Mouse (Mus musculus) CH12.LX (cell line): ENCODE results near the gene Pnrc2. TPM values are rescaled to one million over a fixed set of nuclear protein-coding genes. Genes with fewer than 3 reads are reported as not detected.

Experiments
- DNase-seq: peaks from one replicate; pipeline ENCODE4 v3.0.0-alpha.2; 2013; ENCODE audit errors: extremely low read depth
- H3K27ac ChIP-seq: 2 replicates; pipeline ENCODE4 v1.5.1; 2012; ENCODE audit warnings: low read depth, mild to moderate bottlenecking, control low read depth, moderate library complexity; ENCODE audit not compliant: insufficient read depth
- H3K27me3 ChIP-seq: replicated peaks from 2 replicates; pipeline ENCODE3; 2012; ENCODE audit warnings: inconsistent platforms
- H3K36me3 ChIP-seq, 2 experiments: replicated peaks in 1 of 2; 2 replicates each; pipeline versions ENCODE3 to v1.6.1; 2012; ENCODE audit warnings: inconsistent platforms in 1 of 2, low read length in 1 of 2, mild to moderate bottlenecking in 1 of 2, mixed read lengths in 1 of 2, moderate library complexity in 1 of 2; ENCODE audit not compliant: control insufficient read depth in 1 of 2, insufficient read depth in 1 of 2
- H3K4me1 ChIP-seq, 2 experiments: 2 replicates each; pipeline ENCODE4 v1.6.1; 2012; ENCODE audit warnings: inconsistent platforms in 1 of 2, moderate library complexity in 1 of 2; ENCODE audit not compliant: insufficient read depth in 2 of 2, control insufficient read depth in 1 of 2
- H3K4me2 ChIP-seq: 2 replicates; pipeline ENCODE4 v1.6.1; 2012; ENCODE audit warnings: low read depth, mild to moderate bottlenecking, control low read depth; ENCODE audit not compliant: poor library complexity, insufficient read depth, severe bottlenecking
- H3K4me3 ChIP-seq, 3 experiments: fragments of 150-350 bp in 1 of 3; sonication (generic) in 1 of 3; replicated peaks in 1 of 3; 2 replicates each; pipeline versions ENCODE3 to v1.5.1; 2011 to 2012; ENCODE audit warnings: low read depth in 2 of 3, low read length in 2 of 3, mild to moderate bottlenecking in 2 of 3, moderate library complexity in 2 of 3, control low read depth in 1 of 3, improper control_type of control experiment in 1 of 3, inconsistent platforms in 1 of 3, mixed read lengths in 1 of 3; ENCODE audit not compliant: poor library complexity in 1 of 3
- H3K79me2 ChIP-seq: replicated peaks from 2 replicates; pipeline ENCODE4 v1.6.1; 2012; ENCODE audit warnings: mild to moderate bottlenecking, moderate library complexity; ENCODE audit not compliant: control insufficient read depth, poor library complexity, insufficient read depth, severe bottlenecking; ENCODE audit errors: extremely low read depth
- H3K9ac ChIP-seq: 2 replicates; pipeline ENCODE4 v1.6.1; 2012; ENCODE audit warnings: low read depth, mild to moderate bottlenecking, control low read depth, moderate library complexity; ENCODE audit not compliant: insufficient read depth
- H3K9me3 ChIP-seq: replicated peaks from 2 replicates; pipeline ENCODE3; 2012; ENCODE audit warnings: low read length, inconsistent platforms, mixed read lengths
- BHLHE40 ChIP-seq: IDR thresholded peaks from 2 replicates; pipeline ENCODE4 v1.6.1; 2011; ENCODE audit warnings: mild to moderate bottlenecking, low read depth, low read length, improper control_type of control experiment
- CHD1 ChIP-seq: IDR thresholded peaks from 2 replicates; pipeline ENCODE4 v1.6.1; 2012; ENCODE audit warnings: low read depth, low read length, improper control_type of control experiment, inconsistent platforms
- CHD2 ChIP-seq: IDR thresholded peaks from 2 replicates; pipeline ENCODE4 v1.6.1; 2011; ENCODE audit warnings: low read length, improper control_type of control experiment
- E2F4 ChIP-seq: IDR thresholded peaks from 2 replicates; pipeline ENCODE4 v1.6.1; 2011; ENCODE audit warnings: low read depth, low read length, improper control_type of control experiment; ENCODE audit not compliant: insufficient replicate concordance
- ELF1 ChIP-seq: IDR thresholded peaks from 2 replicates; pipeline ENCODE4 v1.6.1; 2014; ENCODE audit warnings: low read depth, mild to moderate bottlenecking, inconsistent platforms, low read length, improper control_type of control experiment
- ETS1 ChIP-seq: conservative IDR thresholded peaks from 2 replicates; pipeline ENCODE4 v1.6.1; 2012; ENCODE audit warnings: low read depth, mild to moderate bottlenecking, inconsistent platforms, low read length, improper control_type of control experiment, moderate library complexity
- GABPA ChIP-seq: IDR thresholded peaks from 2 replicates; pipeline ENCODE4 v1.6.1; 2012; ENCODE audit warnings: low read depth, low read length, improper control_type of control experiment, inconsistent platforms; ENCODE audit not compliant: insufficient replicate concordance
- HCFC1 ChIP-seq: IDR thresholded peaks from 2 replicates; pipeline ENCODE4 v1.6.1; 2012; ENCODE audit warnings: low read depth, mild to moderate bottlenecking, inconsistent platforms, low read length, improper control_type of control experiment
- IRF4 ChIP-seq: IDR thresholded peaks from 2 replicates; pipeline ENCODE4 v1.6.1; 2014; ENCODE audit warnings: low read depth, mild to moderate bottlenecking, inconsistent platforms, low read length, improper control_type of control experiment
- JUND ChIP-seq: conservative IDR thresholded peaks from 2 replicates; pipeline ENCODE4 v1.6.1; 2011; ENCODE audit warnings: low read depth, low read length, improper control_type of control experiment
- MAFK ChIP-seq: IDR thresholded peaks from 2 replicates; pipeline ENCODE4 v1.6.1; 2011; ENCODE audit warnings: low read length, improper control_type of control experiment; ENCODE audit not compliant: insufficient replicate concordance
- MAX ChIP-seq: IDR thresholded peaks from 2 replicates; pipeline ENCODE4 v1.6.1; 2011; ENCODE audit warnings: low read length, improper control_type of control experiment
- MAZ ChIP-seq: IDR thresholded peaks from 2 replicates; pipeline ENCODE4 v1.6.1; 2012; ENCODE audit warnings: low read depth, mild to moderate bottlenecking, inconsistent platforms, low read length, improper control_type of control experiment, moderate library complexity
- MXI1 ChIP-seq: IDR thresholded peaks from 2 replicates; pipeline ENCODE4 v1.6.1; 2011; ENCODE audit warnings: mild to moderate bottlenecking, low read depth, low read length, improper control_type of control experiment
- MYC ChIP-seq: IDR thresholded peaks from 2 replicates; pipeline ENCODE4 v1.6.1; 2011; ENCODE audit warnings: low read depth, mild to moderate bottlenecking, improper control_type of control experiment, low read length
- NELFE ChIP-seq: IDR thresholded peaks from 2 replicates; pipeline ENCODE4 v1.6.1; 2011; ENCODE audit warnings: low read depth, low read length, improper control_type of control experiment
- NRF1 ChIP-seq: IDR thresholded peaks from 2 replicates; pipeline ENCODE4 v1.6.1; 2014; ENCODE audit warnings: low read depth, mild to moderate bottlenecking, inconsistent platforms, low read length, improper control_type of control experiment, moderate library complexity
- PAX5 ChIP-seq: IDR thresholded peaks from 2 replicates; pipeline ENCODE4 v1.6.1; 2012; ENCODE audit warnings: low read length, inconsistent platforms, mixed read lengths
- POLR2A ChIP-seq: IDR thresholded peaks from 2 replicates; pipeline ENCODE4 v1.6.1; 2011; ENCODE audit warnings: low read depth, mild to moderate bottlenecking, improper control_type of control experiment, low read length
- RAD21 ChIP-seq: IDR thresholded peaks from 2 replicates; pipeline ENCODE4 v1.6.1; 2011; ENCODE audit warnings: low read depth, mild to moderate bottlenecking, low read length, improper control_type of control experiment, moderate library complexity
- RCOR1 ChIP-seq: conservative IDR thresholded peaks from 2 replicates; pipeline ENCODE4 v1.6.1; 2012; ENCODE audit warnings: low read depth, mild to moderate bottlenecking, inconsistent platforms, low read length, improper control_type of control experiment
- SMC3 ChIP-seq: IDR thresholded peaks from 2 replicates; pipeline ENCODE4 v1.6.1; 2011; ENCODE audit warnings: low read depth, low read length, improper control_type of control experiment
- TBP ChIP-seq: conservative IDR thresholded peaks from 2 replicates; pipeline ENCODE4 v1.6.1; 2011; ENCODE audit warnings: low read depth, low read length, improper control_type of control experiment
- UBTF ChIP-seq: IDR thresholded peaks from 2 replicates; pipeline ENCODE4 v1.6.1; 2012; ENCODE audit warnings: low read depth, mild to moderate bottlenecking, inconsistent platforms, low read length, improper control_type of control experiment, moderate library complexity
- USF1 ChIP-seq: IDR thresholded peaks from 2 replicates; pipeline ENCODE4 v1.6.1; 2014; ENCODE audit warnings: low read depth, mild to moderate bottlenecking, inconsistent platforms, low read length, improper control_type of control experiment
- USF2 ChIP-seq: conservative IDR thresholded peaks from 2 replicates; pipeline ENCODE4 v1.6.1; 2011; ENCODE audit warnings: low read depth, low read length, improper control_type of control experiment
- ZC3H11A ChIP-seq: IDR thresholded peaks from 2 replicates; pipeline ENCODE4 v1.6.1; 2012; ENCODE audit warnings: low read depth, mild to moderate bottlenecking, inconsistent platforms, low read length, improper control_type of control experiment
- ZKSCAN1 ChIP-seq: IDR thresholded peaks from 2 replicates; pipeline ENCODE4 v1.6.1; 2012; ENCODE audit warnings: low read depth, inconsistent platforms, low read length, improper control_type of control experiment, borderline replicate concordance
- ZMIZ1 ChIP-seq: IDR thresholded peaks from 2 replicates; pipeline ENCODE4 v1.6.1; 2012; ENCODE audit warnings: low read depth, mild to moderate bottlenecking, inconsistent platforms, low read length, improper control_type of control experiment
- ZNF384 ChIP-seq: IDR thresholded peaks from 2 replicates; pipeline ENCODE4 v1.6.1; 2012; ENCODE audit warnings: low read depth, low read length, improper control_type of control experiment, inconsistent platforms
- dilution Hi-C: fragments of 300-500 bp; cut with MboI; formaldehyde crosslinking; loops from 2 replicates; pipeline ENCODE4 v1.14.3; 2020; ENCODE audit warnings: low sequenced_read_pairs; ENCODE audit not compliant: extremely low pct_unique_long_range_greater_than_20kb, extremely low pct_ligation_motif_present
- in situ Hi-C: fragments of 300-500 bp; cut with MboI; formaldehyde crosslinking; loops from 3 replicates; pipeline ENCODE4 v1.14.3; 2019; ENCODE audit warnings: low sequenced_read_pairs, low pct_ligation_motif_present, low pct_unique_long_range_greater_than_20kb, mixed read lengths
- polyA plus RNA-seq: library from polyadenylated mRNA; unstranded; fragments of >175 nt; gene quantifications from 2 replicates; pipeline ENCODE4 v1.2.1, GENCODE M21; 2012; ENCODE audit warnings: low read depth; ENCODE audit not compliant: insufficient read length
- total RNA-seq, 2 experiments: library from RNA; depleted of rRNA; stranded (reverse); fragments of 300-350 nt in 1 of 2; fragments of >200 nt in 1 of 2; gene quantifications; 2 replicates each; pipeline ENCODE4 v1.2.3; 2012 to 2014

The Pnrc2 gene
- total and polyA plus RNA-seq, 3 experiments, result 30.5 to 46.9 (median 32.8) TPM

GRCm38 (mm10) chr4:135899050-135899448, 25.4 kb upstream of the Pnrc2 start:
- Histone ChIP-seq H3K27ac (peak overlapping the region; percentile 9; the same call in 1 of the 2 replicates), H3K9me3 (peaks cover 2% of the 10 kb centered on the region), H3K79me2 (no peaks in the 10 kb centered on the region), H3K4me2 (no peak overlapping the region), H3K4me1 (peaks cover 44 to 76% of the 10 kb centered on the region in 2 experiments), H3K27me3 (no peaks in the 10 kb centered on the region), H3K4me3 (no peak overlapping the region), H3K9ac (no peak overlapping the region), H3K36me3 (peaks cover 0 to 5% of the 10 kb centered on the region in 2 experiments)
- no peak for DNase-seq
- dilution Hi-C loops, result no loop called here
- TF ChIP-seq ETS1 (no peak), USF1 (no peak), CHD1 (no peak), ELF1 (no peak), ZMIZ1 (no peak)
- in situ Hi-C loops, result loop anchor here (5.0 kb wide), 1 partner anchor 153 kb away; the partner anchor contains the start of gene Rpl11

DNA sequence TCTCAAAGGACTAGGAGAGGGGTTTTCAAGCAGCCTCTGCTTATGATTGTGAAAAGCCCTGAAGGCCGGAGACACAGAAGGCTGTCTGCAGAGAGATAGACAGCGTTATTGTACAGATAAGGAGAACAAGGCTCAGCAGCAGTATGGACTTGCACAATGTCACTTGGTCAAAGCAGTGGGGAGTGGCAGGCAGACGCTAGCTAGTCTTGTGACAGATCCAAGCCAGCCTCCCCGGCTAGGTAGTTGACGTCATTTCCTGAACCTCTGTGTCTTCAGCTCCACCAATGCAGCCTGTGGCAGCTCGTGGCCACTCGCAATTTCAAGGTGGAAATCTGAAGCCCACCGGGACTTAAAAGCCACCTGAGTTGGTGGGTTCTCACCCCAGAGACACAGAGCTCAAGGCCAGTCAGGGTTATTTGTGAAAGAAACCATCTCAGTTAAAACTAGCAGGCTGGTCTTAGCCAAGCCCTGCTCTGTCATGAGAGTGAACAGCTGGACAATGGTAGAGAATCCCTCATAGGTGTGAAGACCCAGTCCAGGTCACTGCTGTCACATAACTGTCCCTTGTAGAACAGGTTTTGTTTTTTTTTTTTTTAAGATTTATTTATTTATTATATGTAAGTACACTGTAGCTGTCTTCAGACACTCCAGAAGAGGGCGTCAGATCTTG, 24.9 kb upstream of the Pnrc2 start:
- Histone ChIP-seq H3K4me2 (peak overlapping the region; percentile 69; the same call in 1 of the 2 replicates), H3K36me3 (peaks cover 0 to under 1% of the 10 kb centered on the region in 2 experiments), H3K4me3 (peak overlapping the region in 2 of 3 experiments; percentile 43 to 48), H3K4me1 (peaks cover 41 to 70% of the 10 kb centered on the region in 2 experiments), H3K79me2 (no peaks in the 10 kb centered on the region), H3K27me3 (no peaks in the 10 kb centered on the region), H3K9me3 (peaks cover 2% of the 10 kb centered on the region), H3K9ac (peak overlapping the region; percentile 68; the same call in 1 of the 2 replicates), H3K27ac (peak overlapping the region; percentile 77)
- in situ Hi-C loops (loop anchor here (5.0 kb wide), 1 partner anchor 154 kb away; the partner anchor contains the start of gene Rpl11), dilution Hi-C loops (no loop called here)
- peak; percentile 95 for DNase-seq
- TF ChIP-seq IRF4, result no peak
- TF ChIP-seq MXI1, result no peak; the same call in 1 of the 2 replicates
- TF ChIP-seq BHLHE40, result peak; percentile 76
- no peak for TF ChIP-seq E2F4
- no peak for TF ChIP-seq HCFC1
- peak; percentile 15; the same call in 1 of the 2 replicates for TF ChIP-seq CHD2
- peak; percentile 27; the same call in 1 of the 2 replicates for TF ChIP-seq MYC
- TF ChIP-seq RAD21, result no peak
- peak; percentile 78 for TF ChIP-seq JUND
- TF ChIP-seq GABPA, result no peak
- no peak for TF ChIP-seq MAZ
- no peak for TF ChIP-seq NRF1
- no peak for TF ChIP-seq ZKSCAN1
- TF ChIP-seq MAFK, result no peak
- TF ChIP-seq CHD1, result no peak
- no peak for TF ChIP-seq USF2
- no peak for TF ChIP-seq RCOR1
- no peak for TF ChIP-seq USF1
- TF ChIP-seq PAX5, result no peak
- peak; percentile 83 for TF ChIP-seq TBP
- peak; percentile 88 for TF ChIP-seq MAX
- peak; percentile 86 for TF ChIP-seq POLR2A
- TF ChIP-seq SMC3, result no peak; the same call in 1 of the 2 replicates
- TF ChIP-seq ZMIZ1, result peak; percentile 45; the same call in 1 of the 2 replicates
- no peak for TF ChIP-seq ZNF384
- TF ChIP-seq NELFE, result peak; percentile 51; the same call in 1 of the 2 replicates
- TF ChIP-seq ETS1, result peak; percentile 64
- no peak for TF ChIP-seq ZC3H11A
- TF ChIP-seq UBTF, result no peak
